Mouse (Mus musculus): ENCODE data around the gene Pltp.

GRCm38 (mm10) chr2:164791841-164792261 is 65.7 kb downstream of the Pltp start:
- TF ChIP-seq MEF2A (IDR thresholded peaks at IDR 0.05; ENCODE audit: extremely low read depth, insufficient replicate concordance, low read depth, low read length, poor library complexity, severe bottlenecking) (no peak), CTCF (IDR thresholded peaks at IDR 0.05 in 2 of 3, conservative IDR thresholded peaks at IDR 0.05 in 1 of 3; ENCODE audit: control insufficient read depth in 1 of 3, insufficient read depth in 1 of 3, low read depth in 2 of 3, low read length in 3 of 3, poor library complexity in 1 of 3, severe bottlenecking in 1 of 3) (no peak), POLR2A (IDR thresholded peaks at IDR 0.05; ENCODE audit: control insufficient read depth in 1 of 2, insufficient read depth in 1 of 2, low read depth in 1 of 2, low read length in 2 of 2, poor library complexity in 1 of 2) (no peak), MYC (IDR thresholded peaks at IDR 0.05; ENCODE audit: low read depth, low read length) (no peak), CHD2 (IDR thresholded peaks at IDR 0.05; ENCODE audit: low read length) (no peak), NRF1 (IDR thresholded peaks at IDR 0.05; ENCODE audit: insufficient read depth, low read depth, low read length, poor library complexity, severe bottlenecking) (no peak), UBTF (IDR thresholded peaks at IDR 0.05; ENCODE audit: borderline replicate concordance, insufficient read depth, low read depth, low read length) (no peak), TAL1 (IDR thresholded peaks at IDR 0.05; ENCODE audit: low read length) (no peak), TBP (IDR thresholded peaks at IDR 0.05; ENCODE audit: low read depth, low read length) (no peak), SMC3 (IDR thresholded peaks at IDR 0.05; ENCODE audit: low read depth, low read length) (no peak)
